ENCODE assay signal across 11 mouse cellular contexts in the genomic region with DNA sequence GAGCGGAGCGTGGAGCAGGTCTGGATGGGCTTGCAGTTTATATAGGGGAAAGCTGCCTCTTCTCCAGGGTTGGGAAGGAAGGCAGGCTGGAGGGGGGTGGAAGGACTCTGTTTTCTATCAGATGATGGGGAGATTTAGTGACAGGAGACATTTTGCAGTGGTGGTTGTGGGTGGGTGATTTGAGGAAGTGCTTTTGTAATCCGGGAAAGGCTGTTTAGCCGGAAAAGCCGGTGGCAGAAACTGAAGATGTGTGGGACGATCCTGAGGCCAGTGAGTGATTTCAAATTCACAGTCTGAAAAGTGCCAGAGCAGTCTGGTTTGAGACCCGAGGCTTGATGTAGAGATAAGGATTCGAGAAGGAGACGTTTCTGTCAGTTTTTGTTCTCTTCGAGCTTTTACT. TPM values are rescaled to one million over a fixed set of nuclear protein-coding genes. Genes with fewer than 3 reads are reported as not detected.
DNase-seq lines count a peak whose midpoint lies in the region; ATAC-seq lines count a peak whose summit lies in the region.
"Had no signal": no experiment of that assay in that cellular context is flagged by ENCODE, and none has a peak within 500 bp of the region (broad histone marks: within the 10 kb centered on the region; RNA-seq: fewer than 3 reads in every experiment).

No protein-coding gene starts in this region.

- H3K4me2 ChIP-seq in heart, embryonic 12.5 days = peak overlapping the region; percentile 63
- H3K4me2 ChIP-seq in neural tube, embryonic 15.5 days = 0 out of 2 replicates have a peak overlapping the region, but pooled peaks have one; percentile 26
- H3K4me2 ChIP-seq in liver, embryonic 12.5 days = peak overlapping the region; percentile 31
- no peak overlapping the region for H3K4me2 ChIP-seq in forebrain, embryonic 12.5 days
- H3K4me2 ChIP-seq: midbrain, embryonic 12.5 days had no signal

- no peaks in the 10 kb centered on the region for H3K36me3 ChIP-seq in heart, embryonic 12.5 days
- H3K36me3 ChIP-seq in neural tube, embryonic 15.5 days = no peaks in the 10 kb centered on the region
- no peaks in the 10 kb centered on the region for H3K36me3 ChIP-seq in liver, embryonic 12.5 days
- no peaks in the 10 kb centered on the region for H3K36me3 ChIP-seq in forebrain, embryonic 12.5 days (replicated peaks)
- H3K36me3 ChIP-seq: midbrain, embryonic 12.5 days had no signal

- H3K9me3 ChIP-seq in heart, embryonic 12.5 days (replicated peaks) = no peaks in the 10 kb centered on the region
- no peaks in the 10 kb centered on the region for H3K9me3 ChIP-seq in neural tube, embryonic 15.5 days (replicated peaks)
- H3K9me3 ChIP-seq in liver, embryonic 12.5 days (replicated peaks) = no peaks in the 10 kb centered on the region
- H3K9me3 ChIP-seq in forebrain, embryonic 12.5 days = no peaks in the 10 kb centered on the region
- H3K9me3 ChIP-seq: midbrain, embryonic 12.5 days had no signal

- WGBS in heart, embryonic 12.5 days = 41% methylated on average over 10 of the region's 10 CpGs
- WGBS in neural tube, embryonic 15.5 days = 65% methylated on average over 10 of the region's 10 CpGs
- WGBS in liver, embryonic 12.5 days (ENCODE audit: insufficient replicate concordance) = 30% methylated on average over 10 of the region's 10 CpGs
- 67% methylated on average over 10 of the region's 10 CpGs for WGBS in forebrain, embryonic 12.5 days

- no peak for ATAC-seq in heart, embryonic 12.5 days (ENCODE audit: insufficient number of reproducible peaks, low FRiP score)
- ATAC-seq in neural tube, embryonic 15.5 days (ENCODE audit: low FRiP score) = no peak
- ATAC-seq in liver, embryonic 12.5 days = no peak
- no peak for ATAC-seq in forebrain, embryonic 12.5 days (ENCODE audit: low FRiP score)
- ATAC-seq: inflammation-experienced regulatory T-cells, adult 6 months had no signal

- H3K9ac ChIP-seq in heart, embryonic 12.5 days = 0 out of 2 replicates have a peak overlapping the region, but pooled peaks have one; percentile 24
- H3K9ac ChIP-seq in neural tube, embryonic 15.5 days (replicated peaks) = no peak overlapping the region
- H3K9ac ChIP-seq in liver, embryonic 12.5 days = no peak overlapping the region
- H3K9ac ChIP-seq in forebrain, embryonic 12.5 days = no peak overlapping the region
- H3K9ac ChIP-seq: midbrain, embryonic 12.5 days had no signal

- DNase-seq in heart, postnatal 4 days = no peak
- DNase-seq in neural tube, embryonic 10.5 days (ENCODE audit: extremely low spot score, low spot score) = no peak
- peak; percentile 1 for DNase-seq in thymus, postnatal 25 days
- DNase-seq in left cerebral cortex, adult 8-10 months (ENCODE audit: low spot score in 2 of 2) = no peak

- no peaks in the 10 kb centered on the region for H3K4me1 ChIP-seq in heart, embryonic 12.5 days (replicated peaks)
- H3K4me1 ChIP-seq in neural tube, embryonic 15.5 days = no peaks in the 10 kb centered on the region
- H3K4me1 ChIP-seq in liver, embryonic 12.5 days = no peaks in the 10 kb centered on the region
- H3K4me1 ChIP-seq in forebrain, embryonic 12.5 days = no peaks in the 10 kb centered on the region
- H3K4me1 ChIP-seq: midbrain, embryonic 12.5 days had no signal

- H3K4me3 ChIP-seq in heart, embryonic 12.5 days = peak overlapping the region; percentile 41
- no peak overlapping the region for H3K4me3 ChIP-seq in neural tube, embryonic 15.5 days (replicated peaks)
- no peak overlapping the region for H3K4me3 ChIP-seq in liver, embryonic 12.5 days
- H3K4me3 ChIP-seq in forebrain, embryonic 12.5 days (replicated peaks) = no peak overlapping the region
- H3K4me3 ChIP-seq: midbrain, embryonic 12.5 days had no signal

- no peak overlapping the region for H3K27ac ChIP-seq in heart, embryonic 12.5 days (ENCODE audit: poor library complexity, severe bottlenecking)
- H3K27ac ChIP-seq in neural tube, embryonic 15.5 days (replicated peaks) = no peak overlapping the region
- no peak overlapping the region for H3K27ac ChIP-seq in liver, embryonic 12.5 days
- no peak overlapping the region for H3K27ac ChIP-seq in forebrain, embryonic 12.5 days
- H3K27ac ChIP-seq: midbrain, embryonic 12.5 days had no signal

- H3K27me3 ChIP-seq in heart, embryonic 12.5 days (replicated peaks) = no peaks in the 10 kb centered on the region
- peaks cover 4% of the 10 kb centered on the region for H3K27me3 ChIP-seq in neural tube, embryonic 15.5 days (replicated peaks)
- no peaks in the 10 kb centered on the region for H3K27me3 ChIP-seq in liver, embryonic 12.5 days (replicated peaks)
- peaks cover 18% of the 10 kb centered on the region for H3K27me3 ChIP-seq in forebrain, embryonic 12.5 days

RNA-seq across cellular contexts. Expression of a gene that starts 12.4 kb away (rescaled TPM):
- 0.12 and 0.27 TPM in 2 replicates for polyA plus RNA-seq in heart, embryonic 12.5 days (2016; fragmentation: Nextera tagmentation; extraction: Ambion mirVana)
- total RNA-seq in heart, postnatal 4 days (2021) = under 1 TPM; 0.77 to 0.86 TPM
- 0.08 TPM in 1 of 2 replicates, not detected in the other for polyA plus RNA-seq in neural tube, embryonic 15.5 days (2015; fragmentation: Nextera tagmentation; extraction: Ambion mirVana)
- polyA plus RNA-seq in liver, embryonic 12.5 days (2016; fragmentation: Nextera tagmentation; extraction: Ambion mirVana) = 0.13 and 0.52 TPM in 2 replicates
- total RNA-seq in left cerebral cortex, adult 8-10 months (2022) = under 1 TPM; 0.11 to 0.34 (median 0.24) TPM
- not detected in 2 replicates for polyA plus RNA-seq in forebrain, embryonic 12.5 days (2016; fragmentation: Nextera tagmentation; extraction: Ambion mirVana)
- polyA plus RNA-seq: C2C12 had no signal

RNA-seq across cellular contexts. Expression of a gene that starts 53.8 kb away (rescaled TPM):
- 0.28 and 0.42 TPM in 2 replicates for polyA plus RNA-seq in heart, embryonic 12.5 days (2016; fragmentation: Nextera tagmentation; extraction: Ambion mirVana)
- total RNA-seq in heart, postnatal 4 days (2021) = under 1 TPM; 0.83 to 0.99 TPM
- 0.52 and 1.5 TPM in 2 replicates for polyA plus RNA-seq in neural tube, embryonic 15.5 days (2015; fragmentation: Nextera tagmentation; extraction: Ambion mirVana)
- 0.42 and 0.58 TPM in 2 replicates for polyA plus RNA-seq in liver, embryonic 12.5 days (2016; fragmentation: Nextera tagmentation; extraction: Ambion mirVana)
- 1 to 10 TPM; 1.8 to 8.8 (median 4.9) TPM for total RNA-seq in left cerebral cortex, adult 8-10 months (2022)
- polyA plus RNA-seq in forebrain, embryonic 12.5 days (2016; fragmentation: Nextera tagmentation; extraction: Ambion mirVana) = 0.09 and 0.23 TPM in 2 replicates
